Mouse (Mus musculus) heart, postnatal 14 days (tissue): ENCODE measurements around the gene Hyal2. TPM values are rescaled to one million over a fixed set of nuclear protein-coding genes. Genes with fewer than 3 reads are reported as not detected.

Experiments
- DNase-seq, 2 experiments: peaks; one replicate each; pipeline ENCODE4 v3.0.0; 2021 to 2022
- intact Hi-C: fragments of 180-260 bp; cut with DNase I; formaldehyde crosslinking; loops from one replicate; pipeline ENCODE4 v1.15.1; 2025
- total RNA-seq, 2 experiments: library from RNA; stranded (reverse); gene quantifications; 2 replicates each; pipeline ENCODE4 v1.2.3; 2021

Hyal2 gene
- total RNA-seq, 2 experiments from 2014 or later = 35.8 to 43.1 TPM

- no peak for DNase-seq
- intact Hi-C loops = no loop called here
Measured at GRCm38 (mm10) chr9:107583174-107583573, 15.4 kb downstream of the Hyal2 start.

GRCm38 (mm10) chr9:107586504-107586903, 18.8 kb downstream of the Hyal2 start:
- no peak for DNase-seq
- intact Hi-C loops = no loop called here

GRCm38 (mm10) chr9:107586974-107587832, 19.5 kb downstream of the Hyal2 start, which contains the start of gene Ifrd2:
Gene Ifrd2 (plus strand): TSS chr9:107587642.
- intact Hi-C loops = no loop called here
- DNase-seq = peak; percentile 93 to 95

- intact Hi-C loops = no loop called here
- DNase-seq = peak in 1 of 2 experiments; percentile 68
Measured at GRCm38 (mm10) chr9:107587833-107588639, 20.3 kb downstream of the Hyal2 start.

- intact Hi-C loops = no loop called here
- peak in 1 of 2 experiments; percentile 47 for DNase-seq
Measured at GRCm38 (mm10) chr9:107590058-107590772, 22.5 kb downstream of the Hyal2 start.

- no peak for DNase-seq
- intact Hi-C loops = no loop called here
Measured at GRCm38 (mm10) chr9:107590773-107591060, 23.0 kb downstream of the Hyal2 start.

- DNase-seq = peak; percentile 49 to 63
- intact Hi-C loops = no loop called here
Measured at GRCm38 (mm10) chr9:107593101-107593976, 25.6 kb downstream of the Hyal2 start.

GRCm38 (mm10) chr9:107594281-107595062, 26.7 kb downstream of the Hyal2 start:
- intact Hi-C loops = no loop called here

GRCm38 (mm10) chr9:107596619-107597569, 29.1 kb downstream of the Hyal2 start:
- peak; percentile 71 to 85 for DNase-seq
- intact Hi-C loops = no loop called here

More at GRCm38 (mm10) chr9:107594281-107595062, 26.7 kb downstream of the Hyal2 start:
- no peak for DNase-seq

- DNase-seq = no peak
- intact Hi-C loops = no loop called here
Measured at GRCm38 (mm10) chr9:107598385-107598784, 30.6 kb downstream of the Hyal2 start.

- intact Hi-C loops = no loop called here
- no peak for DNase-seq
Measured at GRCm38 (mm10) chr9:107599433-107599832, 31.7 kb downstream of the Hyal2 start.

GRCm38 (mm10) chr9:107599842-107600241, 32.1 kb downstream of the Hyal2 start:
- peak in 1 of 2 experiments; percentile 52 for DNase-seq
- intact Hi-C loops = no loop called here

- intact Hi-C loops = no loop called here
- DNase-seq = no peak
Measured at GRCm38 (mm10) chr9:107600745-107601144, 33.0 kb downstream of the Hyal2 start.

- DNase-seq = no peak
- intact Hi-C loops = no loop called here
Measured at GRCm38 (mm10) chr9:107601275-107601674, 33.5 kb downstream of the Hyal2 start.

- intact Hi-C loops = loop anchor here (1.0 to 2.0 kb wide), 2 partner anchors 25 to 42 kb away; no protein-coding TSS in a partner anchor
- DNase-seq = peak; percentile 93 to 98
Measured at GRCm38 (mm10) chr9:107602068-107602648, 34.4 kb downstream of the Hyal2 start.

GRCm38 (mm10) chr9:107603251-107603650, 35.5 kb downstream of the Hyal2 start:
- no peak for DNase-seq
- intact Hi-C loops = loop anchor here (2.0 kb wide), 1 partner anchor 24 kb away; no protein-coding TSS in a partner anchor

- DNase-seq = no peak
- intact Hi-C loops = no loop called here
Measured at GRCm38 (mm10) chr9:107605041-107605661, 37.4 kb downstream of the Hyal2 start.
